Mouse (Mus musculus) neural tube, embryonic 14.5 days (tissue): ENCODE results near the gene Vmn1r75. TPM values are rescaled to one million over a fixed set of nuclear protein-coding genes. Genes with fewer than 3 reads are reported as not detected.

Source experiments
- ATAC-seq: fragments of 200-750 bp; cut with Nextera tagmentation; 2 replicates; pipeline ENCODE4 v1.8.0; 2017; ENCODE audit warnings: low read depth, mild to moderate bottlenecking, moderate TSS enrichment, moderate library complexity
- H3K27ac ChIP-seq: fragments of 300-500 bp; sonication (generic); 2 replicates; pipeline ENCODE4 v1.5.1; 2014; ENCODE audit warnings: low read depth, mild to moderate bottlenecking, control low read depth, low read length, moderate library complexity, mixed read lengths
- H3K27me3 ChIP-seq: fragments of 300-500 bp; sonication (generic); 2 replicates; pipeline ENCODE4 v1.6.1; 2014; ENCODE audit warnings: low read length; ENCODE audit not compliant: control insufficient read depth, insufficient read depth
- H3K36me3 ChIP-seq: fragments of 300-500 bp; sonication (generic); 2 replicates; pipeline ENCODE4 v1.6.1; 2014; ENCODE audit warnings: low read length, mixed read lengths; ENCODE audit not compliant: control insufficient read depth, insufficient read depth
- H3K4me1 ChIP-seq: fragments of 300-500 bp; sonication (generic); 2 replicates; pipeline ENCODE4 v1.6.1; 2014; ENCODE audit warnings: low read length; ENCODE audit not compliant: control insufficient read depth, insufficient read depth
- H3K4me2 ChIP-seq: fragments of 300-500 bp; sonication (generic); 2 replicates; pipeline ENCODE4 v1.6.1; 2014; ENCODE audit warnings: mild to moderate bottlenecking, low read depth, low read length, control low read depth
- H3K4me3 ChIP-seq: fragments of 300-500 bp; sonication (generic); 2 replicates; pipeline ENCODE4 v1.5.1; 2014; ENCODE audit warnings: low read depth, low read length, control low read depth, mixed read lengths
- H3K9ac ChIP-seq: fragments of 300-500 bp; sonication (generic); replicated peaks from 2 replicates; pipeline ENCODE4 v1.6.1; 2014; ENCODE audit warnings: low read depth, mild to moderate bottlenecking, control low read depth, low read length, mixed read lengths
- H3K9me3 ChIP-seq: fragments of 300-500 bp; sonication (generic); 2 replicates; pipeline ENCODE4 v1.6.1; 2016; ENCODE audit warnings: low read length; ENCODE audit not compliant: control insufficient read depth
- WGBS: fragments of 180-500 bp; shearing (Covaris S2); extraction: QIAGEN DNeasy Blood & Tissue Kit; methylation state at CpG from one replicate; pipeline ENCODE4 v1.1.7; 2014; 5-methylcytosine and 5-hydroxymethylcytosine counted together
- polyA plus RNA-seq: library from polyadenylated mRNA; unstranded; fragments of >200 nt; fragmentation: Nextera tagmentation; extraction: Ambion mirVana; gene quantifications from 2 replicates; pipeline ENCODE4 v1.2.1, GENCODE M21; 2014

Gene Vmn1r75
- not detected in 2 replicates for polyA plus RNA-seq

DNA sequence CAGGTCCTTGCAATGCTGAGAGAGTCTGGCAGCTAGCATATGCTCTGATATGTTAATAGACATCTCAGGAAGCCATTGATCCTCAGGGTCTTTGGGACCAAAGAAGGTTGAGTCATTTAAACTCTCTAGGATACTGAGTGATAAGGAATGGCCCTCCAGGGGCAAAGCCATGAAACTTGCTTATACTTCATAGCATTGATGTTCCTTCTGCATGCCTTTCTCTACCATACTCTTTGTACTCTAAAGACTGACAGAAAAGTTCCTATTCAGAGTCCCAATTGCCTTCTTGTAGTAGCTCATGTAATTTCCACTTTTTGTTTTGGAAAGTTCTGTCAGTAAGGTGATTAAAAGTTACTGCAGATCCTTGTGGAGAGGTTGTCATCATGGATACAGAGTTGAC lies at the start of gene Vmn1r75:
Vmn1r75 (plus strand) TSS at position 301 of the 400 bp plus-strand sequence.
- Histone ChIP-seq H3K4me2 (no peak within 1 kb of the TSS), H3K4me3 (no peak within 1 kb of the TSS), H3K27ac (no peak within 1 kb of the TSS), H3K9me3 (peaks cover 7% of the 10 kb centered on the region), H3K27me3 (no peaks in the 10 kb centered on the region), H3K36me3 (no peaks in the 10 kb centered on the region), H3K9ac (no peak within 1 kb of the TSS), H3K4me1 (no peaks in the 10 kb centered on the region)
- ATAC-seq, result no peak

DNA sequence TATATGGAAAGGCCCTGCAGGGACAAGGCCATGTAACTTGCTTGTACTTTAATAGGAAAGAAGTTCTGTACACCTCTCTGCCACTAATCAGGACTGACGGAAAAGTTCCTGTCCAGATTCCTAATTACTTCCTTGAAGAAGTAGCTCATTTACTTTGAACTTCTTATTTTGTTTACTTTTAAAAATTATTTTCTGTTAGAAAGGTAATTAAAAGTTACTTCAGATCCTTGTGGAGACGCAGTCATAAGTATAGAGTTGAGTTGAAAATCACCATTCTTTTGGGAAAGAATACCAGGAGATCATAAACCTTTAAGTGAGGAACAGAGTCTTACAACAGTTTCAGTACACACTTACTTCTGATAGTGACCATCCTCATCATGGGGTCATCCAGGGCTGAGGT lies 40.8 kb upstream of the Vmn1r75 start, which contains the start of gene Vmn1r74:
Vmn1r74 (plus strand) TSS at position 301 of the 400 bp plus-strand sequence.
- Histone ChIP-seq H3K9me3 (no peaks in the 10 kb centered on the region), H3K4me2 (no peak within 1 kb of the TSS), H3K9ac (no peak within 1 kb of the TSS), H3K36me3 (no peaks in the 10 kb centered on the region), H3K27me3 (no peaks in the 10 kb centered on the region), H3K4me3 (no peak within 1 kb of the TSS), H3K4me1 (no peaks in the 10 kb centered on the region), H3K27ac (no peak within 1 kb of the TSS)
- no peak for ATAC-seq
- WGBS, result 84% methylated on average over 2 of the region's 2 CpGs

Other genes starting within 250 kb of the Vmn1r75 start
- not detected in 2 replicates for gene Vmn1r72, start 194.5 kb upstream of the Vmn1r75 start, polyA plus RNA-seq
- gene Vmn1r73, start 144.4 kb upstream of the Vmn1r75 start, polyA plus RNA-seq, result not detected in 2 replicates
- not detected in 2 replicates for gene Vmn1r74, start 40.6 kb upstream of the Vmn1r75 start, polyA plus RNA-seq
- not detected in 2 replicates for gene Vmn1r76, start 63.6 kb downstream of the Vmn1r75 start, polyA plus RNA-seq
- gene Vmn1r77, start 162.1 kb downstream of the Vmn1r75 start, polyA plus RNA-seq, result not detected in 2 replicates